Mouse (Mus musculus) MEL (cell line): ENCODE data around the gene Rpl3. TPM values are rescaled to one million over a fixed set of nuclear protein-coding genes. Genes with fewer than 3 reads are reported as not detected.

Experiments
- DNase-seq: peaks from one replicate; pipeline ENCODE4 v3.0.0; 2011; ENCODE audit warnings: low read depth, low spot score
- H3K27ac ChIP-seq: 2 replicates; pipeline ENCODE4 v1.5.1; 2012; ENCODE audit warnings: low read depth, mild to moderate bottlenecking, control low read depth, low read length, moderate library complexity; ENCODE audit not compliant: control insufficient read depth
- H3K27me3 ChIP-seq, 2 experiments: fragments of 150-350 bp in 1 of 2; sonication (generic) in 1 of 2; 2 replicates each; pipeline ENCODE4 v1.6.1; 2012; ENCODE audit warnings: low read length in 2 of 2, mild to moderate bottlenecking in 2 of 2, improper control_type of control experiment in 1 of 2, moderate library complexity in 1 of 2; ENCODE audit not compliant: insufficient read depth in 2 of 2, control insufficient read depth in 1 of 2
- H3K36me3 ChIP-seq, 2 experiments: 2 replicates each; pipeline ENCODE4 v1.6.1; 2012 to 2014; ENCODE audit warnings: low read length in 2 of 2, improper control_type of control experiment in 1 of 2, inconsistent platforms in 1 of 2, mild to moderate bottlenecking in 1 of 2; ENCODE audit not compliant: insufficient read depth in 2 of 2, control insufficient read depth in 1 of 2
- H3K4me1 ChIP-seq, 2 experiments: fragments of 150-350 bp in 1 of 2; sonication (generic) in 1 of 2; 2 replicates each; pipeline ENCODE4 v1.6.1; 2012; ENCODE audit warnings: low read length in 2 of 2, improper control_type of control experiment in 1 of 2, mild to moderate bottlenecking in 1 of 2; ENCODE audit not compliant: insufficient read depth in 2 of 2, control insufficient read depth in 1 of 2
- H3K4me3 ChIP-seq, 2 experiments: fragments of 150-350 bp in 1 of 2; sonication (generic) in 1 of 2; 2 replicates each; pipeline ENCODE4 v1.5.1; 2012; ENCODE audit warnings: low read depth in 2 of 2, low read length in 2 of 2, mild to moderate bottlenecking in 2 of 2, moderate library complexity in 2 of 2, control low read depth in 1 of 2, improper control_type of control experiment in 1 of 2; ENCODE audit not compliant: control insufficient read depth in 1 of 2, insufficient read depth in 1 of 2
- H3K79me2 ChIP-seq: 2 replicates; pipeline ENCODE4 v1.6.1; 2012; ENCODE audit warnings: mild to moderate bottlenecking, low read length, moderate library complexity; ENCODE audit not compliant: control insufficient read depth, poor library complexity, insufficient read depth
- H3K9ac ChIP-seq: 2 replicates; pipeline ENCODE4 v1.6.1; 2012; ENCODE audit warnings: low read depth, mild to moderate bottlenecking, control low read depth, low read length, moderate library complexity; ENCODE audit not compliant: control insufficient read depth, poor library complexity, severe bottlenecking
- H3K9me3 ChIP-seq: fragments of 150-350 bp; sonication (generic); replicated peaks from 2 replicates; pipeline ENCODE4 v1.6.1; 2012; ENCODE audit warnings: mild to moderate bottlenecking, low read length, improper control_type of control experiment, moderate library complexity; ENCODE audit not compliant: insufficient read depth
- CHD1 ChIP-seq: IDR thresholded peaks from 2 replicates; pipeline ENCODE4 v1.6.1; 2012; ENCODE audit warnings: low read depth, mild to moderate bottlenecking, inconsistent platforms, low read length, improper control_type of control experiment
- CHD2 ChIP-seq: IDR thresholded peaks from 2 replicates; pipeline ENCODE4 v1.6.1; 2011; ENCODE audit warnings: low read length, improper control_type of control experiment
- CTCF ChIP-seq, 3 experiments: IDR thresholded peaks in 2 of 3; conservative IDR thresholded peaks in 1 of 3; 2 replicates each; pipeline ENCODE4 v1.5.1; 2011 to 2012; ENCODE audit warnings: low read length in 3 of 3, low read depth in 2 of 3, mild to moderate bottlenecking in 2 of 3, improper control_type of control experiment in 1 of 3, inconsistent platforms in 1 of 3, mixed read lengths in 1 of 3, moderate library complexity in 1 of 3; ENCODE audit not compliant: control insufficient read depth in 1 of 3, insufficient read depth in 1 of 3, poor library complexity in 1 of 3, severe bottlenecking in 1 of 3
- ETS1 ChIP-seq: IDR thresholded peaks from 2 replicates; pipeline ENCODE4 v1.6.1; 2012; ENCODE audit warnings: low read depth, mild to moderate bottlenecking, inconsistent platforms, low read length, improper control_type of control experiment, moderate library complexity
- KAT2A ChIP-seq: conservative IDR thresholded peaks from 2 replicates; pipeline ENCODE4 v1.6.1; 2012; ENCODE audit warnings: low read depth, low read length, improper control_type of control experiment, inconsistent platforms
- MAFK ChIP-seq: IDR thresholded peaks from 2 replicates; pipeline ENCODE4 v1.6.1; 2011; ENCODE audit warnings: low read depth, mild to moderate bottlenecking, low read length, improper control_type of control experiment, borderline replicate concordance
- MAX ChIP-seq: IDR thresholded peaks from 2 replicates; pipeline ENCODE4 v1.6.1; 2011; ENCODE audit warnings: low read length, improper control_type of control experiment
- MAZ ChIP-seq: IDR thresholded peaks from 2 replicates; pipeline ENCODE4 v1.6.1; 2012; ENCODE audit warnings: low read depth, mild to moderate bottlenecking, inconsistent platforms, low read length, improper control_type of control experiment
- MEF2A ChIP-seq: IDR thresholded peaks from 2 replicates; pipeline ENCODE4 v1.6.1; 2014; ENCODE audit warnings: low read depth, mild to moderate bottlenecking, inconsistent platforms, low read length, improper control_type of control experiment; ENCODE audit not compliant: poor library complexity, insufficient replicate concordance, severe bottlenecking; ENCODE audit errors: extremely low read depth
- MXI1 ChIP-seq: IDR thresholded peaks from 2 replicates; pipeline ENCODE4 v1.6.1; 2011; ENCODE audit warnings: mild to moderate bottlenecking, low read depth, low read length, improper control_type of control experiment
- MYB ChIP-seq: IDR thresholded peaks from 2 replicates; pipeline ENCODE4 v1.6.1; 2011; ENCODE audit warnings: mild to moderate bottlenecking, low read depth, low read length, improper control_type of control experiment
- MYC ChIP-seq: IDR thresholded peaks from 2 replicates; pipeline ENCODE4 v1.6.1; 2011; ENCODE audit warnings: low read depth, mild to moderate bottlenecking, low read length, improper control_type of control experiment, moderate library complexity
- POLR2A ChIP-seq, 2 experiments: IDR thresholded peaks; 2 replicates each; pipeline ENCODE4 v1.6.1; 2011 to 2012; ENCODE audit warnings: low read length in 2 of 2, mild to moderate bottlenecking in 2 of 2, control low read depth in 1 of 2, improper control_type of control experiment in 1 of 2, low read depth in 1 of 2, moderate library complexity in 1 of 2; ENCODE audit not compliant: control insufficient read depth in 1 of 2, insufficient read depth in 1 of 2, poor library complexity in 1 of 2
- POLR2AphosphoS2 ChIP-seq: IDR thresholded peaks from 2 replicates; pipeline ENCODE4 v1.6.1; 2011; ENCODE audit warnings: low read length, improper control_type of control experiment
- POLR2AphosphoS5 ChIP-seq: IDR thresholded peaks from 2 replicates; pipeline ENCODE4 v1.6.1; 2012; ENCODE audit warnings: low read depth, borderline replicate concordance, mild to moderate bottlenecking, inconsistent platforms, low read length, moderate library complexity, mixed read lengths
- RAD21 ChIP-seq: IDR thresholded peaks from 2 replicates; pipeline ENCODE4 v1.6.1; 2011; ENCODE audit warnings: mild to moderate bottlenecking, low read depth, low read length, improper control_type of control experiment
- SIN3A ChIP-seq: IDR thresholded peaks from 2 replicates; pipeline ENCODE4 v1.6.1; 2012; ENCODE audit warnings: low read length, improper control_type of control experiment, inconsistent platforms
- SMC3 ChIP-seq: IDR thresholded peaks from 2 replicates; pipeline ENCODE4 v1.6.1; 2011; ENCODE audit warnings: low read depth, low read length, improper control_type of control experiment
- TBP ChIP-seq: IDR thresholded peaks from 2 replicates; pipeline ENCODE4 v1.8.0; 2011; ENCODE audit warnings: low read depth, low read length, improper control_type of control experiment
- TCF12 ChIP-seq: IDR thresholded peaks from 2 replicates; pipeline ENCODE4 v1.6.1; 2014; ENCODE audit warnings: low read depth, mild to moderate bottlenecking, inconsistent platforms, low read length, improper control_type of control experiment, moderate library complexity
- UBTF ChIP-seq: IDR thresholded peaks from 2 replicates; pipeline ENCODE4 v1.6.1; 2012; ENCODE audit warnings: low read depth, mild to moderate bottlenecking, inconsistent platforms, low read length, improper control_type of control experiment, moderate library complexity, borderline replicate concordance; ENCODE audit not compliant: insufficient read depth
- USF1 ChIP-seq: IDR thresholded peaks from 2 replicates; pipeline ENCODE4 v1.6.1; 2014; ENCODE audit warnings: low read depth, mild to moderate bottlenecking, inconsistent platforms, low read length, improper control_type of control experiment, moderate library complexity
- ZNF384 ChIP-seq: IDR thresholded peaks from 2 replicates; pipeline ENCODE4 v1.6.1; 2012; ENCODE audit warnings: low read depth, mild to moderate bottlenecking, inconsistent platforms, low read length, improper control_type of control experiment
- polyA plus RNA-seq, 2 experiments: library from polyadenylated mRNA; stranded (reverse) in 1 of 2; unstranded in 1 of 2; fragments of >175 nt in 1 of 2; fragments of >200 nt in 1 of 2; gene quantifications; 2 replicates each; pipeline versions ENCODE4 v1.2.1 to v1.2.4; 2012; ENCODE audit warnings: low replicate concordance in 2 of 2, low read depth in 1 of 2; ENCODE audit not compliant: insufficient read length in 2 of 2, insufficient read depth in 1 of 2, missing spikeins in 1 of 2
- total RNA-seq: library from RNA; depleted of rRNA; stranded (reverse); fragments of 300-350 nt; gene quantifications from 2 replicates; pipeline ENCODE4 v1.2.3, GENCODE M21; 2012

Gene Rpl3
- total and polyA plus RNA-seq, 3 experiments = 543 to 1,686 (median 1,096) TPM

DNA sequence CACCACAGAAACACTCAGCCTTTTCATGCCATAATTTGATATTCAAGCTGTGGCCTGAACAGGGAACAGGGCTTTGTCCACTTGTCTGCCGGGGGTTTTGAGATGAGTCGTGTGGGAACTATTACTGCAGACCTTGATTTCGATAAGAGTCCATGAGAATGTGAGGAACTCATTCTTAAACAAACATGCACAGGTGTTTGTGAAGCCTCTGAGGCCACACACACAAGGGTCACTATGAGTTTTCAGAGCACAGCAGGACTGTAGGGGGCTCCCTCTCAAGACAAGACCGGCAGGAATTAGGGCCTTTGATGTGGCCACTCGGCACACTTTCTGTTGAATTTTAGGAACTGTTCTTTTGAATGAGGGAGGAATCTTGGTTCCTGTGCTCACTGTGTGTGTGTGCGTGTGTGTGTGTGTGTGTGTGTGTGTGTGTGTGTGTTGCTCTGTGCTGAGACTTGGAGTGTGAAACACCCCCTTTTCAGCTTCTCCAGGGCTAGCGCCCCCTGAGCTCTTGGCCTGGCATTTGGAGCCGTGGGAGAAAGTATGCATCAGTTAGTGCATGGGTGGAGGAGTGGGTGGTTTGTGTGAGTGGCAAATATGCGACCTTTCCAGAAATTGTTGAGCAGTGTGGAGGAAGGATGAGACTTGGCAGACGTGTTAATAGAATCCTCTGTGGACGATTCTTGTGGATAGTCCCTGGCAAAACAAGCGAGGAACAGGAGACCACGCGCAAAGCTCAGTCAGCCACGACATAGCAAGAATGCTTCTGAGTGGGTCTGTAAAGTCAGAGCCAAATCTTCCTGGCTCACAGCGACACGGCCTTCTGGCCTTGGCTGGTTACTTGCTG is 46.5 kb upstream of the Rpl3 start:
- no peak for TF ChIP-seq SIN3A
- TF ChIP-seq UBTF = no peak
- TF ChIP-seq MAX = no peak
- no peak for TF ChIP-seq MEF2A
- no peak for TF ChIP-seq RAD21
- TF ChIP-seq MXI1 = no peak
- no peak for TF ChIP-seq MYB
- Histone ChIP-seq H3K9me3 (no peaks in the 10 kb centered on the region), H3K79me2 (peaks cover 50% of the 10 kb centered on the region), H3K9ac (no peak overlapping the region), H3K36me3 (peaks cover 9 to 17% of the 10 kb centered on the region in 2 experiments), H3K27ac (no peak overlapping the region), H3K4me3 (no peak overlapping the region), H3K4me1 (peaks cover 7 to 10% of the 10 kb centered on the region in 2 experiments; a peak in 3 of 4 replicates), H3K27me3 (no peaks in the 10 kb centered on the region)
- DNase-seq = no peak

DNA sequence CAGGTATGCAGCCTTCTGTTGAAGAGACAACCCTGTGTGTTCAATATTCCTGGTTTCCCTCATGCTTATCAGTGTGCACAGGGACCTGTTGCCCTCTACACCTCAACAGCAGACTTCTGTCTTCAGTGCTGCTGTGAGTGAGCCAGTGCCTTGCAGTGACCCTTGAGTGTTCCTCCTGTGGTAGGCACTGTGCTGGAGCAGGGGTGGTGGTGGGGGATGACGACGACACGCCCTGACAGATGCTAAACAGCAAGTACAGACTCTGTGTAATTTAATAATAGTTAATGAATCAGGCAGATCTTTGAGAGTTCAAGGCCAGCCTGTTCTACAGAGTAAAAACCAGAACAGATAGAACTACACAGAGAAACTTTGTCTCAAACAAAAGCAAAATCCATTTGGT is 45.0 kb upstream of the Rpl3 start:
- no peak overlapping the region for H3K9ac ChIP-seq
- no peak overlapping the region for H3K4me3 ChIP-seq
- no peak for TF ChIP-seq CTCF (IDR thresholded peaks at IDR 0.05 in 2 of 3, conservative IDR thresholded peaks at IDR 0.05 in 1 of 3; ENCODE audit: control insufficient read depth in 1 of 3, insufficient read depth in 1 of 3, low read depth in 2 of 3, low read length in 3 of 3, poor library complexity in 1 of 3, severe bottlenecking in 1 of 3)
- TF ChIP-seq MYC = no peak
- no peak for TF ChIP-seq MAZ
- no peak for TF ChIP-seq KAT2A
- no peak for TF ChIP-seq TCF12
- no peak for TF ChIP-seq POLR2A (IDR thresholded peaks at IDR 0.05; ENCODE audit: control insufficient read depth in 1 of 2, insufficient read depth in 1 of 2, low read depth in 1 of 2, low read length in 2 of 2, poor library complexity in 1 of 2)
- TF ChIP-seq MXI1 = no peak
- H3K9me3 ChIP-seq = no peaks in the 10 kb centered on the region
- DNase-seq = no peak
- H3K27ac ChIP-seq = no peak overlapping the region
- peaks cover 7 to 18% of the 10 kb centered on the region in 2 experiments; a peak in 3 of 4 replicates for H3K4me1 ChIP-seq
- H3K36me3 ChIP-seq = peaks cover 3 to 22% of the 10 kb centered on the region in 2 experiments
- H3K79me2 ChIP-seq = peaks cover 50% of the 10 kb centered on the region
- no peaks in the 10 kb centered on the region for H3K27me3 ChIP-seq

DNA sequence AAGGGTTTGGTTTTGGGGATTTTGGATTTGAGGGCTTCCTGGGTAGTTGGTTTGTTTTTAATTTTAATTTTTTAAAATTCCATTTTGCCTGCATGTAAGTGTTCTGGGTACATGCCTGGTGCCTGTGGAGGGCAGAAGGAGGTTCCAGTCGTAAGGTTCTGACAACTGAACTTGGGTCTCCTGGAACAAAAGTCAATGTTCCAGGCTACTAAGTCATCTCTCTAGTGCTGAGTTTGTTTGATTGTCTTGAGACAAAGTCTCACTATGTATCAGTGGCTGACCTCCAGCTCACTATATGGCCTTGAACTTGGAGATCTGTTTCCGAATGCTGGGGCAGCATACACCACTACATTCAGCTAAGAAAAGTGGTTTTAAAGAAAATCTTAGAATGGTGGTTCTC is 43.8 kb upstream of the Rpl3 start:
- H3K9me3 ChIP-seq = no peaks in the 10 kb centered on the region
- no peak overlapping the region for H3K27ac ChIP-seq
- DNase-seq = no peak
- no peak overlapping the region for H3K4me3 ChIP-seq
- peaks cover 50% of the 10 kb centered on the region for H3K79me2 ChIP-seq
- peaks cover 12 to 29% of the 10 kb centered on the region in 2 experiments; a peak in 3 of 4 replicates for H3K4me1 ChIP-seq
- H3K36me3 ChIP-seq = peaks cover 0 to 28% of the 10 kb centered on the region in 2 experiments; a peak in 3 of 4 replicates
- no peak overlapping the region for H3K9ac ChIP-seq
- TF ChIP-seq MXI1 (no peak), MAZ (no peak), UBTF (no peak), ETS1 (no peak), TBP (no peak), MAX (no peak), POLR2AphosphoS2 (no peak), CHD1 (no peak), SIN3A (no peak), MYC (no peak), ZNF384 (no peak), USF1 (no peak), SMC3 (no peak), CTCF (IDR thresholded peaks at IDR 0.05 in 2 of 3, conservative IDR thresholded peaks at IDR 0.05 in 1 of 3; ENCODE audit: control insufficient read depth in 1 of 3, insufficient read depth in 1 of 3, low read depth in 2 of 3, low read length in 3 of 3, poor library complexity in 1 of 3, severe bottlenecking in 1 of 3) (no peak), POLR2AphosphoS5 (no peak), CHD2 (no peak), MAFK (no peak)
- H3K27me3 ChIP-seq = no peaks in the 10 kb centered on the region
